Mouse (Mus musculus) thymus, adult 2 months (tissue): Measurements from ENCODE around the gene Bmpr2. TPM values are rescaled to one million over a fixed set of nuclear protein-coding genes. Genes with fewer than 3 reads are reported as not detected.

ENCODE experiments used
- DNase-seq: peaks from one replicate; pipeline ENCODE4 v3.0.0; 2021
- H3K27ac ChIP-seq: fragments of 200-500 bp; 2 replicates; pipeline ENCODE4 v1.5.1; 2012; ENCODE audit warnings: low read length, control low read depth; ENCODE audit not compliant: control insufficient read depth, insufficient read depth
- H3K27me3 ChIP-seq: fragments of 200-500 bp; 2 replicates; pipeline ENCODE4 v1.6.1; 2012; ENCODE audit warnings: mild to moderate bottlenecking, low read length, moderate library complexity, mixed read lengths; ENCODE audit not compliant: control insufficient read depth, insufficient read depth
- H3K36me3 ChIP-seq: fragments of 200-500 bp; 2 replicates; pipeline ENCODE4 v1.6.1; 2012; ENCODE audit warnings: mild to moderate bottlenecking, low read length, moderate library complexity; ENCODE audit not compliant: control insufficient read depth, insufficient read depth
- H3K4me1 ChIP-seq: fragments of 200-500 bp; replicated peaks from 2 replicates; pipeline ENCODE4 v1.6.1; 2012; ENCODE audit warnings: low read length; ENCODE audit not compliant: control insufficient read depth, insufficient read depth
- H3K4me3 ChIP-seq: fragments of 200-500 bp; 2 replicates; pipeline ENCODE4 v1.5.1; 2012; ENCODE audit warnings: mild to moderate bottlenecking, low read length, control low read depth, moderate library complexity; ENCODE audit not compliant: control insufficient read depth, insufficient read depth
- CTCF ChIP-seq: fragments of 200-500 bp; IDR thresholded peaks from 2 replicates; pipeline ENCODE4 v1.5.1; 2012; ENCODE audit warnings: mild to moderate bottlenecking, control low read depth, low read length, moderate library complexity, borderline replicate concordance; ENCODE audit not compliant: control insufficient read depth, poor library complexity, insufficient read depth; ENCODE audit errors: extremely low read depth
- POLR2A ChIP-seq: fragments of 200-500 bp; IDR thresholded peaks from 2 replicates; pipeline ENCODE4 v1.6.1; 2012; ENCODE audit warnings: mild to moderate bottlenecking, low read length, control low read depth, moderate library complexity; ENCODE audit not compliant: control insufficient read depth, poor library complexity, insufficient read depth; ENCODE audit errors: extremely low read depth
- WGBS: fragments of 180-500 bp; shearing (Covaris S2); methylation state at CpG from one replicate; pipeline ENCODE4 v1.1.7; 2018; 5-methylcytosine and 5-hydroxymethylcytosine counted together
- polyA plus RNA-seq: library from polyadenylated mRNA; depleted of rRNA; stranded (reverse); fragments of >200 nt; gene quantifications from 2 replicates; pipeline ENCODE4 v1.2.3, GENCODE M21; 2012

The Bmpr2 gene
- polyA plus RNA-seq, 1 experiment = 2.4 TPM

GRCm38 (mm10) chr1:59915843-59916610 lies 152.8 kb downstream of the Bmpr2 start:
- H3K27ac ChIP-seq = no peak overlapping the region
- H3K36me3 ChIP-seq = no peaks in the 10 kb centered on the region
- H3K4me1 ChIP-seq = no peaks in the 10 kb centered on the region; the same call in 1 of the 2 replicates
- DNase-seq = no peak
- WGBS = 85% methylated on average over 10 of the region's 10 CpGs
- H3K4me3 ChIP-seq = no peak overlapping the region
- no peaks in the 10 kb centered on the region for H3K27me3 ChIP-seq
- TF ChIP-seq POLR2A (no peak), CTCF (no peak)

GRCm38 (mm10) chr1:59917401-59917800 lies 154.2 kb downstream of the Bmpr2 start:
- Histone ChIP-seq H3K36me3 (no peaks in the 10 kb centered on the region), H3K4me1 (no peaks in the 10 kb centered on the region; the same call in 1 of the 2 replicates), H3K27me3 (no peaks in the 10 kb centered on the region), H3K27ac (no peak overlapping the region), H3K4me3 (no peak overlapping the region)
- DNase-seq = peak; percentile 16
- 39% methylated on average over 3 of the region's 3 CpGs for WGBS
- TF ChIP-seq POLR2A = no peak
- no peak for TF ChIP-seq CTCF

- Histone ChIP-seq H3K4me3 (no peak overlapping the region), H3K27ac (no peak overlapping the region), H3K36me3 (no peaks in the 10 kb centered on the region), H3K4me1 (no peaks in the 10 kb centered on the region; the same call in 1 of the 2 replicates), H3K27me3 (no peaks in the 10 kb centered on the region)
- DNase-seq = no peak
- no peak for TF ChIP-seq CTCF
Observed at GRCm38 (mm10) chr1:59918075-59918474, 154.9 kb downstream of the Bmpr2 start.

GRCm38 (mm10) chr1:59923201-59923600 lies 160.0 kb downstream of the Bmpr2 start:
- H3K4me1 ChIP-seq = peaks cover 3% of the 10 kb centered on the region
- H3K4me3 ChIP-seq = no peak overlapping the region
- H3K36me3 ChIP-seq = no peaks in the 10 kb centered on the region
- TF ChIP-seq CTCF (no peak), POLR2A (no peak)
- H3K27me3 ChIP-seq = no peaks in the 10 kb centered on the region
- peak overlapping the region; percentile 80 for H3K27ac ChIP-seq
- WGBS = 13% methylated on average over 1 of the region's 1 CpGs
- no peak for DNase-seq

- WGBS = 92% methylated on average over 1 of the region's 1 CpGs
- TF ChIP-seq POLR2A (no peak), CTCF (no peak)
- Histone ChIP-seq H3K27ac (peak overlapping the region; percentile 80), H3K27me3 (no peaks in the 10 kb centered on the region), H3K4me1 (peaks cover 3% of the 10 kb centered on the region), H3K36me3 (no peaks in the 10 kb centered on the region), H3K4me3 (no peak overlapping the region)
- no peak for DNase-seq
Observed at GRCm38 (mm10) chr1:59923673-59924072, 160.5 kb downstream of the Bmpr2 start.

GRCm38 (mm10) chr1:59924411-59924810 lies 161.2 kb downstream of the Bmpr2 start:
- Histone ChIP-seq H3K36me3 (no peaks in the 10 kb centered on the region), H3K4me3 (no peak overlapping the region), H3K27me3 (no peaks in the 10 kb centered on the region), H3K27ac (no peak overlapping the region), H3K4me1 (peaks cover 3% of the 10 kb centered on the region)
- TF ChIP-seq POLR2A = no peak
- DNase-seq = no peak
- WGBS = 95% methylated on average over 2 of the region's 2 CpGs

GRCm38 (mm10) chr1:59926021-59926672 lies 162.9 kb downstream of the Bmpr2 start:
- Histone ChIP-seq H3K4me1 (peaks cover 3% of the 10 kb centered on the region), H3K36me3 (no peaks in the 10 kb centered on the region), H3K27me3 (no peaks in the 10 kb centered on the region), H3K27ac (no peak overlapping the region), H3K4me3 (no peak overlapping the region)
- WGBS = 94% methylated on average over 3 of the region's 3 CpGs
- no peak for DNase-seq
- TF ChIP-seq CTCF (no peak), POLR2A (no peak)
